Mouse (Mus musculus): Measurements from ENCODE around the gene Rpl7l1. TPM values are rescaled to one million over a fixed set of nuclear protein-coding genes. Genes with fewer than 3 reads are reported as not detected.

The Rpl7l1 gene
- polyA plus RNA-seq, 1 experiment from 2014 or later, result 140 TPM

DNA sequence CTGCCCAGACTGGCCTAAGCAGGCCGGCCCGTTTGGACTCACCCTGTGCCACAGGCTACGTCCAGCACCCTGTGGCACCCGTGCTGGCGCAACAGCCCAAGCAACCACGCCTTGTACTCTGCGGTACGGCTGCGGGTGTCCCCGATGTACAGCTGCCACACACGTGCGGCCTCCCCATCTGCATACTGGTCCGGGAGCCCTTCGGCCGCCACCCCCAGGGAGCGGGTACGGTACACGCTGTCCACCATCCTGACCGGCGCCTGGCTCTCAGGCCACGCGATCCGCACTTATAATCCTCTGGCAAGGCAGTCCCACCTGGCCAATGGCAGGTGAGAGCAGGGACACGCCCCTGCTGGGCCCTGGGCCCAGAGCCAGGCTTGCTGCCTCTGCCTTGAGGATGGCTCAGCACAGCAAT lies 53.6 kb downstream of the Rpl7l1 start, which contains the start of gene Gnmt:
Gene Gnmt, minus strand, starts transcription at position 265 of the 415 bp plus-strand sequence.
- 33% methylated on average over 24 of the region's 24 CpGs for WGBS (ENCODE audit: insufficient replicate concordance)
- H3K4me3 ChIP-seq, result 0 out of 2 replicates have a peak within 1 kb of the TSS, but pooled peaks have one; percentile 24
- no peak within 1 kb of the TSS for H3K27ac ChIP-seq
- H3K27me3 ChIP-seq (replicated peaks), result peaks cover 26% of the 10 kb centered on the region
- peaks cover 26% of the 10 kb centered on the region for H3K36me3 ChIP-seq
- peak within 1 kb of the TSS; percentile 46 for H3K4me2 ChIP-seq
- peaks cover 23% of the 10 kb centered on the region for H3K4me1 ChIP-seq
- peak within 1 kb of the TSS; percentile 27; the same call in 1 of the 2 replicates for H3K9ac ChIP-seq
- ATAC-seq, result peak; percentile 53
- H3K9me3 ChIP-seq (replicated peaks), result no peaks in the 10 kb centered on the region

DNA sequence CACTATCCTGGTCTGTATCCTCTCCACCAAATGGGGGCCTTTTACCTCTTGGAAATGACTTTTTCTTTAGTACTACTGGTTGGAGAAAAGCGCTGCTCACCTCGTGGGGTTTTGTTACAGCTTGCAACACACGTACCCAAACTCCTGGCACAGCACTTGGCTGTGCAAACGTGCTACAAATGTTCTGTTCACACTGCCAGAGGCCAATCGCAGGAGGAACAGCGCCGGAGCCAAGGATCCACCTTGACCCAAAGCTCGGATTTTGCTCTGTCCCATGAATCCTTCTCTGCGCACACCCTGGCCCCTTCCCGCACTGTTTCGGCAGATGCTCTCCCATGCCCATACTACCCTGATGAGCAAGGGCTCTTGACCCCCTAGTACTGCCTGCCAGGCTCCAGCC lies 54.0 kb downstream of the Rpl7l1 start:
- Histone ChIP-seq H3K4me3 (0 out of 2 replicates have a peak overlapping the region, but pooled peaks have one; percentile 24), H3K4me2 (peak overlapping the region; percentile 46), H3K4me1 (peaks cover 20% of the 10 kb centered on the region), H3K27ac (no peak overlapping the region), H3K27me3 (replicated peaks) (peaks cover 26% of the 10 kb centered on the region), H3K9ac (peak overlapping the region; percentile 27; the same call in 1 of the 2 replicates), H3K36me3 (peaks cover 30% of the 10 kb centered on the region), H3K9me3 (replicated peaks) (no peaks in the 10 kb centered on the region)
- 43% methylated on average over 11 of the region's 11 CpGs for WGBS (ENCODE audit: insufficient replicate concordance)
- no peak for ATAC-seq

DNA sequence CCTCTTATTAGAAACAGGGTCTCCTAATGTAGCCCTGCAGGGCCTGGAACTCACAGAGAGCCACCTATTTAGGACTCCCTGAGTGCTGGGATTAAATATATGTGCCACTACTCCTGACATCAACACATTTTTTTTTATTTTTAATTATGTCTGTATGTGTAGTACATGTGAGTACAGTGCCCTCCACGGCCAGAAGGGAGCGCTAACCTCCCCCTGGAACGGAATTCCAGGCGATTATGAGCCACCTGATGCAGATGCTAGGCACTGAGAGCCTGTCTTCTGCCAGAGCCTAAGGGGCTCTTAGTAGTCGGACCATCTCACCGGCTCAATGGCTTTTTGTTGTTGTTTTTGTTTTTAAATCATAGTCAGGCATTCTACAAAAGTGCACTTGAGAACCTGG lies 54.5 kb downstream of the Rpl7l1 start:
- H3K27me3 ChIP-seq (replicated peaks), result peaks cover 26% of the 10 kb centered on the region
- peaks cover 35% of the 10 kb centered on the region for H3K36me3 ChIP-seq
- 32% methylated on average over 6 of the region's 6 CpGs for WGBS (ENCODE audit: insufficient replicate concordance)
- H3K9ac ChIP-seq, result no peak overlapping the region
- no peak overlapping the region for H3K4me3 ChIP-seq
- H3K4me2 ChIP-seq, result no peak overlapping the region
- peaks cover 20% of the 10 kb centered on the region for H3K4me1 ChIP-seq
- no peaks in the 10 kb centered on the region for H3K9me3 ChIP-seq (replicated peaks)
- no peak overlapping the region for H3K27ac ChIP-seq
- ATAC-seq, result no peak

DNA sequence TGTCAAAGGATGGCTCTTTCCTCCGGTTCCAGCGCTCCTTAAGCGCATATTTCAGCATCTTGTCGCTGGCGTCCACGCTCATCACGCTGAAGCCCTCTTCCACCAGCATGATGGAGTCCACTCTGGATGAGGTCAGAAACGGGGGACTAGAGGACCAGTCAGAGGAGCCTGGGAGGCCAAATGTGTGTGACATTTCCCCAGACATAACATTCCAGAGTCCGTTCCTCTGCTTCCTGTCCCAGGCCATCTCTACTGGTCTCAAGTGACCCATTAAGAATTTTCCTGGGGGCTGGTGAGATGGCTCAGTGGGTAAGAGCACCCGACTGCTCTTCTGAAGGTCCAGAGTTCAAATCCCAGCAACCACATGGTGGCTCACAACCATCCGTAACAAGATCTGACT lies 55.2 kb downstream of the Rpl7l1 start:
- no peak overlapping the region for H3K4me3 ChIP-seq
- peaks cover 20% of the 10 kb centered on the region for H3K4me1 ChIP-seq
- no peak overlapping the region for H3K9ac ChIP-seq
- no peak overlapping the region for H3K27ac ChIP-seq
- H3K27me3 ChIP-seq (replicated peaks), result peaks cover 26% of the 10 kb centered on the region
- WGBS (ENCODE audit: insufficient replicate concordance), result 84% methylated on average over 11 of the region's 11 CpGs
- no peak overlapping the region for H3K4me2 ChIP-seq
- H3K36me3 ChIP-seq, result peaks cover 42% of the 10 kb centered on the region
- no peak for ATAC-seq
- no peaks in the 10 kb centered on the region for H3K9me3 ChIP-seq (replicated peaks)

- Histone ChIP-seq H3K4me2 (no peak overlapping the region), H3K9ac (no peak overlapping the region), H3K36me3 (peaks cover 51% of the 10 kb centered on the region), H3K27me3 (replicated peaks) (peaks cover 26% of the 10 kb centered on the region), H3K4me1 (peaks cover 20% of the 10 kb centered on the region), H3K27ac (no peak overlapping the region), H3K4me3 (no peak overlapping the region), H3K9me3 (replicated peaks) (no peaks in the 10 kb centered on the region)
- WGBS (ENCODE audit: insufficient replicate concordance), result 81% methylated on average over 26 of the region's 26 CpGs
- 0 out of 2 replicates have a peak, but pooled peaks have one; percentile 22 for ATAC-seq
Observed at GRCm38 (mm10) chr17:46725731-46726645, 56.5 kb downstream of the Rpl7l1 start.

GRCm38 (mm10) chr17:46725273-46725672 lies 57.2 kb downstream of the Rpl7l1 start:
- no peak overlapping the region for H3K27ac ChIP-seq
- WGBS (ENCODE audit: insufficient replicate concordance), result 60% methylated on average over 9 of the region's 9 CpGs
- no peak for ATAC-seq

DNA sequence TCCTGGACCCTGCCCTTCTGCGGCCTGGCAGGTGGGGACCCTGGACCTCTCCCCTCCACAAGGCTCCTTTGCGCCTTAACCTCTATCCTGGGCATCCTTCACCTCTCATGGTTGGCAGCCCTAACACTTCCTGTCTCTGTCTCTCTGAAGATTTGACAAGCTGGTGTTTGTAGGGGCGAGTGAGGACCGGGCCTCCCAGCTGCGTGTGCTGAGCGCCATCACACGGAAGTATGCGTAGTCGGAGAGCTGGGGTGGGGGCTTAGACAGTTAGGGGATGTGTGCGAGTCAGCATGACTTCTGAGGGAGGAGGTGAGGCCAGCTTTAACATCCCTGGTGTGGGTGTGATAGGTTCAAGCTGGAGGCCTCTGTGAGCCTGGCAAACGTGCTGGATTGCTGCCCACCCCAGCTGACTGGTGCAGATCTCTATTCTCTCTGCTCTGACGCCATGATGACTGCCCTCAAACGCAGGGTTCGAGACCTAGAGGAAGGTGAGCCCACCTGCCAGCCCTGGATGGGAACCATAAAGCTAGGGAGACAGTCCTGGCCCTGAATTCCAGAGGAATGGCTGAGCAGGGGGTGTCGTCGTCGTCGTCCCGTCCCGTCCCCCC lies 57.9 kb downstream of the Rpl7l1 start:
- H3K4me3 ChIP-seq, result no peak overlapping the region

More at GRCm38 (mm10) chr17:46725273-46725672, 57.2 kb downstream of the Rpl7l1 start:
- no peak overlapping the region for H3K9ac ChIP-seq
- no peaks in the 10 kb centered on the region for H3K9me3 ChIP-seq (replicated peaks)
- peaks cover 25% of the 10 kb centered on the region for H3K27me3 ChIP-seq (replicated peaks)
- peaks cover 20% of the 10 kb centered on the region for H3K4me1 ChIP-seq
- no peak overlapping the region for H3K4me3 ChIP-seq
- H3K4me2 ChIP-seq, result no peak overlapping the region
- peaks cover 56% of the 10 kb centered on the region for H3K36me3 ChIP-seq

More for the DNA sequence above, 57.9 kb downstream of the Rpl7l1 start:
- Histone ChIP-seq H3K27ac (no peak overlapping the region), H3K27me3 (replicated peaks) (peaks cover 18% of the 10 kb centered on the region), H3K36me3 (peaks cover 58% of the 10 kb centered on the region), H3K4me2 (no peak overlapping the region), H3K4me1 (peaks cover 20% of the 10 kb centered on the region), H3K9ac (no peak overlapping the region), H3K9me3 (replicated peaks) (no peaks in the 10 kb centered on the region)
- ATAC-seq, result no peak
- 79% methylated on average over 20 of the region's 20 CpGs for WGBS (ENCODE audit: insufficient replicate concordance)

Other genes with a start within 250 kb of the Rpl7l1 start
- 0.69 and 0.93 TPM in 2 replicates for gene Cul9, start 236.3 kb downstream of the Rpl7l1 start, polyA plus RNA-seq (2016; fragmentation: Nextera tagmentation; extraction: Ambion mirVana)
- 6.6 and 6.8 TPM in 2 replicates for gene Srf, start 226.5 kb downstream of the Rpl7l1 start, polyA plus RNA-seq (2016; fragmentation: Nextera tagmentation; extraction: Ambion mirVana)
- 16.8 and 17.7 TPM in 2 replicates for gene Ptk7, start 153.2 kb downstream of the Rpl7l1 start, polyA plus RNA-seq (2016; fragmentation: Nextera tagmentation; extraction: Ambion mirVana)
- 6.3 and 6.6 TPM in 2 replicates for gene Klc4, start 136.7 kb downstream of the Rpl7l1 start, polyA plus RNA-seq (2016; fragmentation: Nextera tagmentation; extraction: Ambion mirVana)
- 95.0 and 106 TPM in 2 replicates for gene Mrpl2, start 136.4 kb downstream of the Rpl7l1 start, polyA plus RNA-seq (2016; fragmentation: Nextera tagmentation; extraction: Ambion mirVana)
- gene Cul7, start 132.3 kb downstream of the Rpl7l1 start, polyA plus RNA-seq (2016; fragmentation: Nextera tagmentation; extraction: Ambion mirVana), result 16.9 and 18.3 TPM in 2 replicates
- gene Rrp36, start 108.3 kb downstream of the Rpl7l1 start, polyA plus RNA-seq (2016; fragmentation: Nextera tagmentation; extraction: Ambion mirVana), result 37.0 and 37.3 TPM in 2 replicates
- gene Mea1, start 103.9 kb downstream of the Rpl7l1 start, polyA plus RNA-seq (2016; fragmentation: Nextera tagmentation; extraction: Ambion mirVana), result 67.4 and 77.4 TPM in 2 replicates
- 83.4 and 85.0 TPM in 2 replicates for gene Klhdc3, start 101.8 kb downstream of the Rpl7l1 start, polyA plus RNA-seq (2016; fragmentation: Nextera tagmentation; extraction: Ambion mirVana)
- 48.3 and 49.1 TPM in 2 replicates for gene Ppp2r5d, start 77.6 kb downstream of the Rpl7l1 start, polyA plus RNA-seq (2016; fragmentation: Nextera tagmentation; extraction: Ambion mirVana)
- 20.7 and 21.1 TPM in 2 replicates for gene Pex6, start 71.2 kb downstream of the Rpl7l1 start, polyA plus RNA-seq (2016; fragmentation: Nextera tagmentation; extraction: Ambion mirVana)
- 5.8 and 6.7 TPM in 2 replicates for gene Gnmt, start 53.5 kb downstream of the Rpl7l1 start, polyA plus RNA-seq (2016; fragmentation: Nextera tagmentation; extraction: Ambion mirVana)
- gene Cnpy3, start 30.5 kb downstream of the Rpl7l1 start, polyA plus RNA-seq (2016; fragmentation: Nextera tagmentation; extraction: Ambion mirVana), result 39.6 and 39.7 TPM in 2 replicates
- 0.60 and 0.62 TPM in 2 replicates for gene Ptcra, start 19.0 kb downstream of the Rpl7l1 start, polyA plus RNA-seq (2016; fragmentation: Nextera tagmentation; extraction: Ambion mirVana)
- 55.2 and 56.5 TPM in 2 replicates for gene 2310039H08Rik, start 10.0 kb downstream of the Rpl7l1 start, polyA plus RNA-seq (2016; fragmentation: Nextera tagmentation; extraction: Ambion mirVana)
- gene Bicral, start 75.8 kb upstream of the Rpl7l1 start, polyA plus RNA-seq (2016; fragmentation: Nextera tagmentation; extraction: Ambion mirVana), result 4.8 and 5.2 TPM in 2 replicates
- 34.2 and 36.4 TPM in 2 replicates for gene Tbcc, start 108.0 kb upstream of the Rpl7l1 start, polyA plus RNA-seq (2016; fragmentation: Nextera tagmentation; extraction: Ambion mirVana)
- gene Prph2, start 127.8 kb upstream of the Rpl7l1 start, polyA plus RNA-seq (2016; fragmentation: Nextera tagmentation; extraction: Ambion mirVana), result not detected in 2 replicates
- gene Ubr2, start 227.9 kb upstream of the Rpl7l1 start, polyA plus RNA-seq (2016; fragmentation: Nextera tagmentation; extraction: Ambion mirVana), result 15.6 and 16.1 TPM in 2 replicates